Mouse (Mus musculus) thymus, adult 2 months (tissue): ENCODE data around the gene Dgkg.

ENCODE experiments used
- CTCF ChIP-seq: fragments of 200-500 bp; IDR thresholded peaks from 2 replicates; pipeline ENCODE4 v1.5.1; 2012; ENCODE audit warnings: mild to moderate bottlenecking, control low read depth, low read length, moderate library complexity, borderline replicate concordance; ENCODE audit not compliant: control insufficient read depth, poor library complexity, insufficient read depth; ENCODE audit errors: extremely low read depth
- POLR2A ChIP-seq: fragments of 200-500 bp; IDR thresholded peaks from 2 replicates; pipeline ENCODE4 v1.6.1; 2012; ENCODE audit warnings: mild to moderate bottlenecking, low read length, control low read depth, moderate library complexity; ENCODE audit not compliant: control insufficient read depth, poor library complexity, insufficient read depth; ENCODE audit errors: extremely low read depth

- TF ChIP-seq CTCF: no peak
- no peak for TF ChIP-seq POLR2A
Measured at GRCm38 (mm10) chr16:22494815-22495214, 162.2 kb downstream of the Dgkg start.
